Mouse (Mus musculus): Measurements from ENCODE around the gene Hrk. TPM values are rescaled to one million over a fixed set of nuclear protein-coding genes. Genes with fewer than 3 reads are reported as not detected.

Gene Hrk
- total RNA-seq, 2 experiments from 2014 or later, result 0.09 to 0.25 TPM

DNA sequence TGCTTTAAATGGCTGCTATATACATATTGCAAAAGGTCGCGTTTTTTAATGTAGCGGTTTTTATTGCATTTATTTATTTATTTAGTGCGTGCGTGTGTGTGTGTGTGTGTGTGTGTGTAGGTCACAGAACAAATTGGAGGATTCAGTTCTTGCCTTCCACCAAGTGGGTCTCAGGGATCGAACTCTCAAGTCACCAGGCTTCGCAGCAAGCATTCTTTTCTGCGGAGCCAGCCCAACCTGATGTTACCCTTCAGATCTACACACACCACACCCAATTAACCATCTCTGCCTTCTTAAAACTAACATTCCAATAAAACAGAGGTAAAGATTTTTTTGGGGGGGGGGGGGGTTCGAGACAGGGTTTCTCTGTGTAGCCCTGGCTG lies 8.9 kb upstream of the Hrk start:
- intact Hi-C loops (cut with DNase I; ENCODE audit: low total_unique reads), result no loop called here
- no peak for DNase-seq

DNA sequence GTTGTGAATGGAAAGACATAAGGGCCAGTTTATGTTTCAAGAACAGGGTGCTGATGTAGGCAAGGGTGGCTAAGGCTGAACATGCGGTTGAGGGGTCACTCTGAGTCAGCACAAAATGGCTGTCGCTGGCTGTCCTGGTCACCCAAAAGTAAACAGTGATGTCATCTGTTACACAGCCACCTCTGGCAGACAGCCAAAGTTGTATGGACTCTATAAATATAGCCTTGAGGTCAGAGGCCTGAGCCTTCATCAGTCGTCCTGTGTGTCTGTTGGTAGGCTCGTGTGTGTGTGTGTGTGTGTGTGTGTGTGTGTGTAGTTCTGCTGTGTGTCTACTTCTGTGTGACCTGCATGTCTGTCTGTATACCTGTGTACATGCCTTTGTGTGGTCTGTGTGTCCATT lies 7.5 kb upstream of the Hrk start:
- no peak for DNase-seq
- intact Hi-C loops (cut with DNase I; ENCODE audit: low total_unique reads), result no loop called here

DNA sequence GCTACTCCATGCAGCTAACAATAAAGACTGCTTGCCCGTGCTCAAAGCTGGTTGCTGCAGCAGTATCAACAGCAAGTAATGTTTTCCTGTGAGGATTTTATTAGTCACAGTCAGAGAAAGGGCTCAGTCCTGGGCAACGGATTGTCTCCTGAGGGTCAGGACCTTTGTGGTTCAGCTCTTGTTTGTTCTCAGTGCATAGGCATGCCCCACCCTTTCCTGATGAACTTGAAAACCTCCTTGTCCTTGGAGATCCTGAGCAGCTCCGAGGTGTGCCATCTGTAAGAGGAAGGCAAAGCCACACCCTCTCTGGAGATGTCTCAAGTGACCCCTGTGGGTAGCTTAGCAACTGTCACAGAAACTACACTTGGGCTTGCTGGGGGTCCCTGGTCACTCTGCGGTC lies 3.8 kb upstream of the Hrk start:
- intact Hi-C loops (cut with DNase I; ENCODE audit: low total_unique reads), result loop anchor here (10.0 kb wide), 1 partner anchor 46 kb away; no protein-coding TSS in a partner anchor
- no peak for DNase-seq

DNA sequence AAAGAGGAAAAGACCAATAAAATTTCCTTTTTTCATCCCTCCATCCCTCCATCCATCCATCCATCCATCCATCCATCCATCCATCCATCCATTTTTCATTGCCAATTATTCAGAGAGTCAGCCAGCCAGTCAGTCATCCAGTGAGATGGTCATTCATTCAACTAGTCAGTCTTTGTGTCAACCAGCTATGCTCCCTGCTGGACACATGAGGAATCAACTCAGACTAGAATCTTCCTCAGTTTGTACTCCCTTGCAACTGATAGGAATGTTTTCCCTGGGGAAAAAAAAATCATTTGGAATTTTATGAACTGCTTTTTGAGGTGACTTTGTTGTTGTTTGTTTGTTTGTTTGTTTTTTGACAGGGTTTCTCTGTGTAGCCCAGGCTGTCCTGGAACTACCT lies 1.0 kb downstream of the Hrk start:
- intact Hi-C loops (cut with DNase I; ENCODE audit: low total_unique reads), result loop anchor here (10.0 kb wide), 1 partner anchor 51 kb away; no protein-coding TSS in a partner anchor
- DNase-seq, result no peak

DNA sequence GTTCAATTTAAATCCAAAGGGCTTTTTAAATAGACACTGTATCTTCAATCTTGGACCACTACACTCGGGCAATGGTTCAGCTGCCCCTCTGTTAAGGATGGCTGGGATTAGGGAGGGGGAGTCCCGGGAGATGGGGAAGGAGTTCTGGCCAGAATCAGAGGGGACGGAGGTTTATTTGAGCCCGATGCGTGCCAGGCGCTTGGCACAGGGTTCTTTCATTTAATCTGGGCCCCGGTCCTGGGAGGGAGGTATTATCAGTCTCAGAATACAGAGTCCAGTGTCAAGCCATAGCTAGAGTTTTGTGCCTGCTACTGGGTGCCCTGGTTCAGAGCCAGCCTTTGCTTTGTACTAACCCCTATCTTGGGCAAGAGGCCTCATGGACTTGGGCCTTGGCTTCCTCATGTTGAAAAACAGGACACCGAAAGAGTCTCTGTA lies 3.1 kb downstream of the Hrk start:
- no peak for DNase-seq
- intact Hi-C loops (cut with DNase I; ENCODE audit: low total_unique reads), result loop anchor here (10.0 kb wide), 1 partner anchor 53 kb away; no protein-coding TSS in a partner anchor

DNA sequence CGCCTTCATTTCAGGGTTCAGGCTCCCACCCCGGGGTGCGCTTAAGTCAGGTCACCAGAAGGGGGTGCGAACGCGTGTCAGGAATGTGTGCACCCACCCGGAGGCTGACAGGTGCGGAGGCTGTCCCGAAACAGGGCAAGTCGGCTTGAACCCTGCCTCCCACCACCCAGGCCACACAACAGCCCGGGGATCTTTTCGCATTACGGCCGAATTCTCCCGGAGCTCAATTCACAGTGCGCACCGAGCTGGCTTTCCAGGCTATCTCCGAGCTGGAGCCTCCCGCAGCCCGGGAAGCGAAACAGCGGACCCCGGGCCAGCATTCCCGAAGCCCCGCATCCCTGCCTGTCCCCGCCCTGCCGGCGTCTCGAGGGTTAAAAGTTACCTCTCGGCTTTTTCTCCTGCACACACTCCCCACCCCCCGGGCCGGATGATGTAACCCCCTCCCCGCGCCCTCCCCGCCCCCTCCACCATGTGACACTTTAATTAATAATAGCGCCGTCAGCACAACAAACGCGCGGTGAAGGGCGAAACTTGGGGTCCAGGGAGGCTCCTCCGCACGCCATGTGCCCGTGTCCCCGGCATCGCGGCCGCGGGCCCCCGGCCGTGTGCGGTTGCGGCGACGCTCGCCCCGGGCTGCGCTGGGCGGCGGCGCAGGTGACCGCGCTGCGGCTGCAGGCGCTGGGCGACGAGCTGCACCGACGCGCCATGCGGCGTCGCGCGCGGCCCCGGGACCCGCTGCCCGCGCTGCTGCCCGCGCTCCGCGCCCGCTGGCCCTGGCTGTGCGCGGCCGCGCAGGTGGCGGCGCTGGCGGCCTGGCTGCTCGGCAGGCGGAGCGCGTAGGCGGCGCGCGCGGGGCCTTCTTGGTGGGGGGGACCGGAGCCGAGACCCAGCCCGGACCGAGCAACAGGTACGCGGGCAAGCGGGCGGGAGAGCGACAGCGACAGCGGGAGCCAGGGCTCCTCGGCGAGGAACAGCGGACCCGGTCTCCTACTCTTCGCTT lies 5.1 kb downstream of the Hrk start:
- intact Hi-C loops (cut with DNase I; ENCODE audit: low total_unique reads), result loop anchor here (10.0 kb wide), 1 partner anchor 55 kb away; no protein-coding TSS in a partner anchor
- DNase-seq, result no peak

DNA sequence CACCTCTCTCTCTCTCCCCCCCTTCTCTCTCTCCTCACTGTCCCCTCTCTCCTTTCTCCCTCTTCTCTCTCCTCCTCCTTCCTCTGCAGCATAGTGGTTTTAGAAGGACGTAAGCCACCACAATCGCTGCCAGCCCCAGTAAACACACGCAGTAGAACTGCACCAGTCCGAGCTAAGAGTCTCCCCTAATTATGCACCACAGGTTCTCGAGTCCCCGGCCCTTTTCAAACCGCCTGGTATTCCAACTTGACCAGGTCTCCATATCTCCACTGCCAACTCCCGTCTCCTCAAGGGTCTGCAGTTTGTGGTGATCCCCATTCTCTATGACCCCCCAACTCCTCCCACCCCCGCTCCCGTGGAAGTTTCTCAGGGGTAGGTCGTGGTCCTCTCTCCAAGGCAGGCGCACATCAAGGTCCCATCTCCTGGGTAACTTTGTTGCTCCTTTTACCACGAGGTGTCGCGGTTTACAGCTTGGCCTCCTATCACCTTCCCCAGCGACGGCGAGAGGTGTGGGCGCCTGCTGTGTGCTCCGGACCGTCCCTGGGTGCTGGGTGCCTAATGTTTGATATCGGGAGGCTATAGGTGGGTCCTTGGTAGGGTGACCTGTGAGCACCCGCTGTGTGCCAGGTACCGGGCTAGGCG lies 6.6 kb downstream of the Hrk start:
- no peak for DNase-seq
- intact Hi-C loops (cut with DNase I; ENCODE audit: low total_unique reads), result no loop called here

DNA sequence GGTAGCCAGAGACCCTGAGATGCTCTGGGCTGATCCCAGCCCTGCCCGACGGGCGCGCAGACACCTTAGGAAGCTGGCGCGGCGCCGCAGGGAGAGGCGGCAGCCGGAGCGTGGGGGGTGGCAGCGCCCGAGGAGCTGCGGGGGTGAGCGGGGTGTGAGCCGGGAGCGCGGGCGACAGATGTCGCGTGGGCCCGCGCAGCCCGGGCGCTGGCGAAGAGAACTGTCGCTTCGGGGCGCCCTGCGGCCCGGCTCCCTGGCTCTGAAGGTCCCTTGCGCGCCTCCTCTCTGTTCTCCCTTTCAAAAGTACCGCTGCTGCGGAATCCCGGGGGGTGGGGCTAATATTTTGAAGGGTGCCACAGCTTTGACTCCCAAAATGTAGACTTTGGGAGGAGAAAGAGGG lies 7.2 kb downstream of the Hrk start:
- no peak for DNase-seq
- intact Hi-C loops (cut with DNase I; ENCODE audit: low total_unique reads), result no loop called here

DNA sequence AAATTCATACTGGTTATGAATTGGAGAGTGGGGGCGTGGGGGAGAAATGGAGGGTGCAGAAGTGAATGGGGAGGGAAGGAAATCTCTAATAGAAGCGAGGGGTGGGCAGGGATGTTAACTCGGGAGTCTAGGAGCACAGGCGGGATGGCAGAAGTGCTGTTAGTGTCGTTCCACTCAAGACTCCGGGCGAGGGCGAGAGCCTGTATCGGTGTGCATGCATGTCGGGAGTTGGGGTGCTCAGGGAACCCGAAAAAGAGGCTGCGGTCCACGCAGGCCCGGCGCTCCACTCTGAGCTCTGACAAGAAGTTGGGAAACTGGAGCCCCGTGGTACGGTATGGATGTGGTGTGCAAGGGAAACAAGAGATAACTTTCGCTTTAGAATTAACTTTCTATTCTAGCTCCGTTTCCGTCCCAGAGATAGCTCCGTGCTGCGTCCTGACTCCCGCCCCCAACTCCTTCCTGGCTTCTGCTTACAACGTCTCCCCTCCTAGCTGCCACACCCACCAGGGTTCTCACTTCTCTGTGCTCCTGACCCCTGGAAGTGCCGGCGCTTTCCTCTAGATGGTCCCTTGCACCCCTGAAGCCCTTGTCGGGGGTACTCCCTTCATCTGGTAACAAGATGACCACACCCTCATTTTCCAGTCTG lies 7.8 kb downstream of the Hrk start:
- intact Hi-C loops (cut with DNase I; ENCODE audit: low total_unique reads), result no loop called here
- DNase-seq, result no peak

DNA sequence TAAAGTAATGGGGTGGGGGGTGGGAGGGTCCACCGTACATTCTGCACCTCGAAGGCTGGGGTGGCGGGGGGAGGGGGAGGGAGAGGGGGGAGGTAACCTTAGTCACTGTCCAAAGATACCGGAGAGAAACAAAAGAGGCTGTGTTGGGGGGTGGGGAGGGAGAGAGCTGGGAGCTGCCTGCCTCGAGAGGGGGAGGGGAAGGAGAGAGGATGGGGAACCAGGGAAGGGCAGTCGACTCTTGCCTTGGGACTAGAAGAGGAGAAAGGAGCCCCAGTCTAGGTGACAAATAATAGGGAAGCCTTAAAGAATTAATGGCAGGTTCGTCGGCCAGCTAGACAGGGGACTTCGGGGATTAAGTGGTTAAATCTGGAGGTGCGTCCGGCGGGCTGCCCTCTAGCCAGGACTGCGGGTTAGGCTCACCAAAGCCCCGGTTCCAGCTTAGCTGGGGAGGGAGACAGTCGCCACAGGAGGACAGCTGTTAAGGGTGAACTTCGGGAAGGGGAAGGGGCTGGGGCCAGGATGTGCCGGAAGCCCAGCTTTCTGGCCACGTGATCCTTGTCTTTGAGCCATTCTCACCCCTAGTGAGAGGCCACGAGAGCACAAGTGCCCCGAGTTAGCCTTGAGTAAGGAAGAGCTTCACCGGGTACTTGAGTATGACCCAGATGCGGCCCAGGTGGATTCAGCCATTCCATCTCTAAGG lies 10.0 kb downstream of the Hrk start:
- no peak for DNase-seq
- intact Hi-C loops (cut with DNase I; ENCODE audit: low total_unique reads), result no loop called here

DNA sequence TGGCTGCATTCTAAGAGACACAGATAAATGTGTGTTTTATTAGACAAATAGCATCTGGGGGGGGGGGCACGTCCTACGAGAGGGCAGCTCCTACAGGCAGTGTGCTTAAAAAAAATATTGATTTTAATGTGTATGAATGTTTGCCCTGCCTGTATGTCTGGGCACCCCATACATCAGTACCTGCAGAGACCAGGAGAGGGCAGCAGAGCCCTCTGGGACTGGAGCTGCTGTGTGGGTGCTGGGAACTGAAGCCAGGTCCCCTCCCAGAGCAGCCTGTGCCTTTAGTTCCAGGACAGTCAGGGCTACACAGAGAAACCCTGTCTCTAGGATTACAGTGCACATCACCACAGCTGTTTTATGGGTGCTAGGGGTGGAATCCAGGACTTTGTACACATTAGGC lies 10.7 kb downstream of the Hrk start:
- intact Hi-C loops (cut with DNase I; ENCODE audit: low total_unique reads), result no loop called here
- DNase-seq, result no peak

DNA sequence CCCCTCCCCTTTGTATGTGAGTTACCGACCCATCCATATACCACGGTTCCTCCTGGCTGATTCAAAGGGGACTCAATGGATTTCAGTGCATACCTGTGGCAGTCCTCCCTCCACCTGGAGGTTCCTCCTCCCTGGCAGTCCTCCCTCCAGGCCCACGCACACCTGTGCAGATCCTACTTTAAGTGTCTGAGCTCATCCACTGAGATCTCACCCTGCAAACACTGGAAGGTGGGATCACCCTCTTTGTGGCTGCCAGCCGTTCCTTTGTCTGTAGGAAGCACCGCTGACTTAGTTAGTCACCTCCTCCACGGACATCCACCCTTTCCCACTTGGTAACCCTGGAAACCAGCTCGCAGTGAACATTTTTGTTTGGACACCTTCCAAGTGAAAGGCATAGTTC lies 13.2 kb downstream of the Hrk start:
- intact Hi-C loops (cut with DNase I; ENCODE audit: low total_unique reads), result no loop called here
- no peak for DNase-seq

DNA sequence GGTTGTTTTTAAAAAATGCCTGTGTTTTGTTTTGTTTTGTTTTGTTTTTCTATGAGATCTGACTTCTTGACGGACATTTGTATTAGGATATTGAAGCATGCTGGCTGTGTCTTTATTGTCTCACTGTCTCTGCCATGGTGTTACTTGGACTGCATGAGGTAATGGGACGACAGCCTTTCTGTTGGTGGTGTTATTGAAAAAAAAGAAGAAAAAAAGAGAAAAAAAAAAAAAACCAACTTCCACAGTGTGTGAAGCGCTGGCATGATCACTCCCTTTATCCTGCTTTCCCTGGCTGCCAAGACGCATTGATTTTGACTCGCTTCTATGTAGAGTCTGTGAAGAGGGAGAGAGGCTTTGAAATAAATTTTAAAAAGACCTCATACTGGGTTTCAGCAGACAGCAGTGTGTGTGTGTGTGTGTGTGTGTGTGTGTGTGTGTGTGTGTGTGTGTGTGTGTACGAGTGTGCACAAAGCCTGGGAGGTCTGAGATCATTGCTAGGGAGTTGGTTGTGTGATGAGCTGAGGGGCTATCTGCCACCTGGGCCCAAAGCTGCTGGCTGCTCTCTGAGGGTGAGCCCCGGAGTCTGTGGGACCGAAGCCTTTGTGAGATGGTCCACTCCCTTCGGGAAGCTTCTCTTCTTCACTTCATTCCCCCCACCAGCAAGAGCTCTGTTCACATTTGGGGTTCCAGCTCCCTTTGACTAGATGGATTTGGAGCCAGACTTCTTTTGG lies 22.6 kb downstream of the Hrk start:
- intact Hi-C loops (cut with DNase I; ENCODE audit: low total_unique reads), result no loop called here
- no peak for DNase-seq

DNA sequence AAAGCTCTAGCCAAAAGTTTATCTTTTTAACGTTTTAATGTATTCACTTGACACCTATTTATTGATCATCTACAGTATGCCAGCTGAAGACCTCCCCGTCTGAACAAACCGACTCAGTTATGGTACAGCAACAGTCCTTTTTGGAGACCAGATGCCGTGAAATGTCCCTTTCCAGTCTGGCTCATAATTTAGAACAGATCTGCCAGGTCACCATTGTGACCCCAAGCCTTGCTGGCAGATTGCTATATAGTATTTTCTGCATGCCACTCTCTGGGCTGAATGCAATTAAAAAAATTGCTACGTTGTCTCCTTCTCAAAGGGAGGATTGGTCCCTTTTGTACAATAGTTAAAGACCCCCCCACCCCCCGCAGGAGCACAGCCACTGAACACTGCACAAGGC lies 23.9 kb downstream of the Hrk start:
- intact Hi-C loops (cut with DNase I; ENCODE audit: low total_unique reads), result no loop called here
- DNase-seq, result no peak

DNA sequence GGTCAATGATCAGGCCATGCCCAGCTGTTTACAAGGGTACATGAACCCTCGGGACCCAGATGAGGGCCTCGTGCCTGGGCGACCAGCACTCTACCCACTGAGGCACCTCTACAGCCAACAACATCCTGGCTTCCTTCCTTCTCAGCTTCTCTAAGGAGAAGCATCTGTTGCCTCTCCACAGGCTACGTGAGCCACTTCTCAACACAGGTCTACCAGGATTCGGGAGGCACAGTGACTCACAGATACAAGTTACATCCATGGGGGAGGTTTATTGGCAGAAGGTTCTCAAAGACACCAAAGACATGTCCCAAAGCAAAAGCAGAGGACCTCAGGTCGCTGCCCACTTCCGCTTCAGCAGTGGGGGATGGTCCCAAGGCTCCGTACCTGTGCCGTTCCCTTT lies 26.0 kb downstream of the Hrk start:
- no peak for DNase-seq
- intact Hi-C loops (cut with DNase I; ENCODE audit: low total_unique reads), result no loop called here

DNA sequence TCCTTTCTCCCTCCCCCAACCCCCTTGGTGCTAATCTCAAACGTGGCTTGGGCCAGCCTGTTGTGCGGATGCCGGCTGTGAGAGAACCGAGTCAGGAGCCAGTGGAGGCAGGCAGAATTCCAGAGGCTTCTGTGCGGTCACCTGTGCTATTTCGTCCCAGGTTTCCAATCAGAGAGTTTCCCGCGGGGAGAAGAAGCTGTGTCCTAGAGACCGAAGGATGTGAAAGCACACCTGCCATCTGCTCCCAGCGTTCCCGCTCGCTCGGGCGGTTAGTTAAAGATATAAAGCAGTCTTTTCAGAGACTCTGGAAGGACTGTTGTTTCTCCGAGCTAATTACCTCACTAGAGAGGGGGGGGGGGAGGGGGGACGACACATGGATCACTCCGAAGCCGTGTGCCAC lies 27.8 kb downstream of the Hrk start:
- DNase-seq, result no peak
- intact Hi-C loops (cut with DNase I; ENCODE audit: low total_unique reads), result no loop called here

DNA sequence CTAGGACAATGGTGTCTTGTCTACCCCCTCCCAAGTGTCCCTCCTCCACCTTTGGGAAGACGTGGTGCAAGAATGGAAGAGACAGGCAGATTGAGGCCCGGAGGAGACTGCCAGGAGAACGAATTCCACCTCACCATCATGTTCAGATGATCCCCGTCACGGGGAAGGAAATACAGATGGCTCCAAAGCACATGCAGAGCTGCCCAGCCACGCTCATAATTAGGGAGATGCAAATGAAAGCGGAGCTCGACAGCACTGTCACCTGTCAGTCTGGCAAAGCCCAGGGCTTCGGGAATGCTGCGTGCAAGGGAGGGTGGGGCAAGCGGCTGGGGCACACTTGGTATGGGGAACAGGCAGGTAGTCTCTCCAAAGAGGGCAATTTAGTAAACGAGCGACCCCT lies 33.0 kb downstream of the Hrk start:
- intact Hi-C loops (cut with DNase I; ENCODE audit: low total_unique reads), result no loop called here
- DNase-seq, result no peak

DNA sequence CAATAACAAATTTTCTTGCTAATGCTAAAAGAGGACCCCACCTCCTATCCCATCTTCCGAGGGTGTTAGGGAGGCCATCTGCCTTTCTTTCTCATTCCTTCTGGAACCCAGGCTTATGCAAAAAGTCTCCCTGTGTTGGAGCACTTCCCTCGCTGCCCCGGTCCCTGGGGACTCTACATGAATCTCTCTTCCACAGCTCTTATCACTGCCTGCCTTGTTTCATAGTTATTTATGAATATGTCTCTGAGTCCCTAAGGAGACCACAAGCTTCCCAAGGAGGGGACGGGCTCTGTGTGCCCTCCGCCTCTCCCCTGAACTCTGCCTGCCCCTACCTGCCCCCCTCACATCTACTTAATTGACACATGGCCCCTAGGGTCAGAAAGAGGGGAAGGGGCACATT lies 35.2 kb downstream of the Hrk start:
- DNase-seq, result no peak
- intact Hi-C loops (cut with DNase I; ENCODE audit: low total_unique reads), result no loop called here
